In the genomic region with DNA sequence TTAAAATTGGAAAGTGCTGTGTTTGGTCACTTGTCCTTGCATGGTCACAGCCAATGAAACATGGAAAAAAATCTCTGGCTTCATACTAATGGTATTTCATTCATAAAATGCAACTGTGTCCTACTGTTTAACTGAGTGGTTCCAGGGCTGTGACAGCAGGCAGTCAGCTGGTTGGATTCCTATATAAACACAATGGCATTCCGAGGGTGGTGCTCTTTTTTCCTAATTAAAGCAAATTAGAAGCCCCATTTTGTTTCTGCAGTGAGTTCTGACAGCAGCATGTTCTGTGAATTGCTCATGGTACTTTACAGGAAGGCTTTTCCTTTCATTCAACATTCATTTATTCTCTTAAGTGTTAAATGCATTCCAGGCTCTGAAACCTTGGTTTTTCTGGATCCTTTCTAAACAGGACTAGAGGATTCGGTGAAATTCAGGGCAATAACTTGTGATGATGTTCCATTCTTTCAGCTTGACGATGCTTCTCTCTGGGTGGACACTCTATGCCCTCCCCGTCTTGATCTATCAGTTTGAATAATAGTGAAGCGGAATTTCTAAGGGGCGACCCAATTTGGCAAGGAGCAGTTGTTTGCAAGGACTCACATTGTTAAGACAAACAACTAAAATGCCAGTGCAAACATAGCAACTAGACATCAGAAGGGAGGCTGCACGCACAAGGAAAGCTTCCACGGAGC, we compare ENCODE assay signal across 21 mouse cellular contexts.
DNase-seq lines count a peak whose midpoint lies in the region; ATAC-seq and TF ChIP-seq lines count a peak whose summit lies in the region.
"Had no signal": no experiment of that assay in that cellular context is flagged by ENCODE, and none has a peak within 500 bp of the region (broad histone marks: within the 10 kb centered on the region; RNA-seq: fewer than 3 reads in every experiment).

No protein-coding gene starts in this region.

- peak; percentile 49; the same call in 1 of the 2 replicates for ATAC-seq in forebrain, embryonic 12.5 days (ENCODE audit: low FRiP score)
- no peak for ATAC-seq in forebrain, embryonic 11.5 days (replicated peaks; ENCODE audit: low FRiP score)
- no peak for ATAC-seq in midbrain, postnatal 0 days (ENCODE audit: low FRiP score)
- no peak for ATAC-seq in midbrain, embryonic 15.5 days (replicated peaks)
- ATAC-seq: CD4-positive, CD25-positive, alpha-beta regulatory T cell, adult 4 months; inflammation-experienced regulatory T-cells, adult 6 months; intestine, postnatal 0 days had no signal

- no peak overlapping the region for H3K9ac ChIP-seq in forebrain, embryonic 12.5 days
- no peak overlapping the region for H3K9ac ChIP-seq in forebrain, embryonic 11.5 days (ENCODE audit: low read length)
- no peak overlapping the region for H3K9ac ChIP-seq in midbrain, postnatal 0 days (replicated peaks; ENCODE audit: low read length, poor library complexity, severe bottlenecking)
- no peak overlapping the region for H3K9ac ChIP-seq in midbrain, embryonic 15.5 days
- H3K9ac ChIP-seq: embryonic facial prominence, embryonic 13.5 days; heart, embryonic 12.5 days; hindbrain, embryonic 15.5 days had no signal

- no peaks in the 10 kb centered on the region for H3K36me3 ChIP-seq in forebrain, embryonic 12.5 days (replicated peaks)
- no peaks in the 10 kb centered on the region for H3K36me3 ChIP-seq in forebrain, embryonic 11.5 days (ENCODE audit: control insufficient read depth, insufficient read depth, low read length)
- no peaks in the 10 kb centered on the region for H3K36me3 ChIP-seq in midbrain, postnatal 0 days (ENCODE audit: insufficient read depth, low read length)
- no peaks in the 10 kb centered on the region for H3K36me3 ChIP-seq in midbrain, embryonic 15.5 days (replicated peaks)
- H3K36me3 ChIP-seq in limb, embryonic 10.5 days: no peaks in the 10 kb centered on the region
- H3K36me3 ChIP-seq: embryonic facial prominence, embryonic 13.5 days; G1E; heart, embryonic 12.5 days; hindbrain, embryonic 10.5 days; hindbrain, embryonic 15.5 days had no signal

- no peak for DNase-seq in forebrain, embryonic 11.5 days (ENCODE audit: low spot score)
- peak; percentile 2 for DNase-seq in midbrain, postnatal 0 days (ENCODE audit: low spot score)
- peak; percentile 74 for DNase-seq in retina, embryonic 14.5 days (ENCODE audit: low spot score)
- DNase-seq in limb, embryonic 10.5 days (ENCODE audit: low spot score): no peak
- DNase-seq in spleen, postnatal 10 days (ENCODE audit: low spot score in 2 of 2): no peak
- DNase-seq: adrenal gland, postnatal 10 days; B cell, adult 2 months; cerebellum, adult 11-12 months; cerebellum, adult 9-10 months; cerebellum, postnatal 25 days; gastrocnemius, postnatal 10 days had no signal

- H3K27ac ChIP-seq in forebrain, embryonic 12.5 days: no peak overlapping the region
- no peak overlapping the region for H3K27ac ChIP-seq in forebrain, embryonic 11.5 days (ENCODE audit: low read depth, low read length)
- no peak overlapping the region for H3K27ac ChIP-seq in midbrain, postnatal 0 days (ENCODE audit: low read depth, low read length)
- no peak overlapping the region for H3K27ac ChIP-seq in midbrain, embryonic 15.5 days
- H3K27ac ChIP-seq in limb, embryonic 10.5 days: no peak overlapping the region
- H3K27ac ChIP-seq: embryonic facial prominence, embryonic 13.5 days; hindbrain, embryonic 10.5 days; hindbrain, embryonic 15.5 days had no signal

- no peak overlapping the region for H3K4me2 ChIP-seq in forebrain, embryonic 12.5 days
- H3K4me2 ChIP-seq in forebrain, embryonic 11.5 days (ENCODE audit: low read depth, low read length, severe bottlenecking): no peak overlapping the region
- no peak overlapping the region for H3K4me2 ChIP-seq in midbrain, postnatal 0 days (ENCODE audit: low read depth, low read length, poor library complexity, severe bottlenecking)
- no peak overlapping the region for H3K4me2 ChIP-seq in midbrain, embryonic 15.5 days
- H3K4me2 ChIP-seq: embryonic facial prominence, embryonic 13.5 days; heart, embryonic 12.5 days; hindbrain, embryonic 15.5 days had no signal

- no peak for TF ChIP-seq CTCF in midbrain, postnatal 0 days (IDR thresholded peaks at IDR 0.05)

- H3K27me3 ChIP-seq in forebrain, embryonic 12.5 days: no peaks in the 10 kb centered on the region
- H3K27me3 ChIP-seq in forebrain, embryonic 11.5 days (ENCODE audit: control insufficient read depth, insufficient read depth, low read length): no peaks in the 10 kb centered on the region
- H3K27me3 ChIP-seq in midbrain, postnatal 0 days (ENCODE audit: insufficient read depth, low read length): no peaks in the 10 kb centered on the region
- H3K27me3 ChIP-seq in midbrain, embryonic 15.5 days (replicated peaks): no peaks in the 10 kb centered on the region
- H3K27me3 ChIP-seq in limb, embryonic 10.5 days (ENCODE audit: low read depth, poor library complexity, severe bottlenecking): no peaks in the 10 kb centered on the region
- H3K27me3 ChIP-seq: embryonic facial prominence, embryonic 13.5 days; heart, embryonic 12.5 days; hindbrain, embryonic 15.5 days had no signal

- H3K9me3 ChIP-seq in forebrain, embryonic 12.5 days: no peaks in the 10 kb centered on the region
- no peaks in the 10 kb centered on the region for H3K9me3 ChIP-seq in forebrain, embryonic 11.5 days (ENCODE audit: control insufficient read depth, low read length)
- no peaks in the 10 kb centered on the region for H3K9me3 ChIP-seq in midbrain, postnatal 0 days (ENCODE audit: low read length)
- H3K9me3 ChIP-seq in midbrain, embryonic 15.5 days: no peaks in the 10 kb centered on the region
- no peaks in the 10 kb centered on the region for H3K9me3 ChIP-seq in limb, embryonic 10.5 days (replicated peaks)
- H3K9me3 ChIP-seq: embryonic facial prominence, embryonic 13.5 days; heart, embryonic 12.5 days; hindbrain, embryonic 10.5 days; hindbrain, embryonic 15.5 days had no signal

- peaks cover 4% of the 10 kb centered on the region; the same call in 1 of the 2 replicates for H3K4me1 ChIP-seq in forebrain, embryonic 12.5 days
- H3K4me1 ChIP-seq in forebrain, embryonic 11.5 days (replicated peaks; ENCODE audit: control insufficient read depth, insufficient read depth, low read length): peaks cover 3% of the 10 kb centered on the region; the same call in 1 of the 2 replicates
- H3K4me1 ChIP-seq in midbrain, postnatal 0 days (ENCODE audit: insufficient read depth, low read length): no peaks in the 10 kb centered on the region
- no peaks in the 10 kb centered on the region for H3K4me1 ChIP-seq in midbrain, embryonic 15.5 days
- peaks cover 10% of the 10 kb centered on the region; the same call in 1 of the 2 replicates for H3K4me1 ChIP-seq in limb, embryonic 10.5 days
- H3K4me1 ChIP-seq: heart, embryonic 12.5 days; hindbrain, embryonic 15.5 days had no signal

- WGBS in forebrain, embryonic 12.5 days: 32% methylated on average over 8 of the region's 8 CpGs
- 54% methylated on average over 8 of the region's 8 CpGs for WGBS in forebrain, embryonic 11.5 days
- 70% methylated on average over 8 of the region's 8 CpGs for WGBS in midbrain, postnatal 0 days
- WGBS in midbrain, embryonic 15.5 days: 63% methylated on average over 8 of the region's 8 CpGs
- WGBS in limb, embryonic 10.5 days: 87% methylated on average over 8 of the region's 8 CpGs

- no peak overlapping the region for H3K4me3 ChIP-seq in forebrain, embryonic 12.5 days (replicated peaks)
- H3K4me3 ChIP-seq in forebrain, embryonic 11.5 days (ENCODE audit: low read depth, low read length): no peak overlapping the region
- H3K4me3 ChIP-seq in midbrain, postnatal 0 days (ENCODE audit: low read depth, low read length): no peak overlapping the region
- H3K4me3 ChIP-seq in midbrain, embryonic 15.5 days: no peak overlapping the region
- no peak overlapping the region for H3K4me3 ChIP-seq in limb, embryonic 10.5 days
- H3K4me3 ChIP-seq: embryonic facial prominence, embryonic 13.5 days; heart, embryonic 12.5 days; hindbrain, embryonic 10.5 days; hindbrain, embryonic 15.5 days had no signal

Comparison
In these comparisons a context has a peak if more than half of its experiments do, and no peak if none do; other contexts are left out.
1. DNase-seq: peak in midbrain, postnatal 0 days (single experiment) and retina, embryonic 14.5 days (single experiment); none in forebrain, embryonic 11.5 days (single experiment), limb, embryonic 10.5 days (single experiment) and spleen, postnatal 10 days (0 of 2).